Mouse (Mus musculus) olfactory bulb, adult 2 months (tissue): ENCODE results near the gene Abcb4.

Experiments used
- CTCF ChIP-seq: fragments of 200-500 bp; IDR thresholded peaks from 2 replicates; pipeline ENCODE4 v1.5.1; 2012; ENCODE audit warnings: low read depth, mild to moderate bottlenecking, low read length, moderate library complexity; ENCODE audit not compliant: insufficient read depth
- POLR2A ChIP-seq: fragments of 200-500 bp; IDR thresholded peaks from 2 replicates; pipeline ENCODE4 v1.6.1; 2012; ENCODE audit warnings: mild to moderate bottlenecking, low read depth, low read length, moderate library complexity; ENCODE audit not compliant: insufficient read depth

DNA sequence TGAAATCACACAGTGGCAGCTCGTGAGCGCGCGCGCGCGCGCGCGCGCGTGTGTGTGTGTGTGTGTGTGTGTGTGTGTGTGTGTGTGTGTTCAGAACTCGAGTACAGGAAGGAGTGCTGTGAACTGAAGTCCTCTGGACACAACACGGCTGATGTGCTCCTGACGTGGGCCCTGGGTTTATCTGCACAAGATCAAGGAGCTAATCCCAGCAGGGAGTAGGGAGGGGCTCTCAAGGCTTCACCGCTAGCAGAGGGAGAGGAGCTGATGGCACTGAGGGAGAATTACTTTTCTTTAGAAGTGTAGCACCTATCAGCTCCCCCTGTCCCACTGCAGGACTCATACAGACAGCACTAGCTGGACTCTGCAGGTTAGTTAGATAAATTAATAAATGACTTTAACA lies 98.1 kb downstream of the Abcb4 start:
- no peak for TF ChIP-seq CTCF
- no peak for TF ChIP-seq POLR2A
